10 mouse cellular contexts compared by ENCODE assay signal in genomic region chr16:72737154-72737553, GRCm38 (mm10).
A peak's percentile ranks its signal among the peaks of the same experiment; 100 is the strongest.
DNase-seq lines count a peak whose midpoint lies in the region; ATAC-seq and TF ChIP-seq lines count a peak whose summit lies in the region.
"Had no signal": no experiment of that assay in that cellular context is flagged by ENCODE, and none has a peak within 500 bp of the region (broad histone marks: within the 10 kb centered on the region; RNA-seq: fewer than 3 reads in every experiment).

No protein-coding gene starts in this region.

- H3K9me3 ChIP-seq in hindbrain, embryonic 13.5 days: peaks cover 2% of the 10 kb centered on the region; the same call in 1 of the 2 replicates
- H3K9me3 ChIP-seq in hindbrain, embryonic 12.5 days (replicated peaks): no peaks in the 10 kb centered on the region
- H3K9me3 ChIP-seq in kidney, embryonic 14.5 days (ENCODE audit: control insufficient read depth, low read length): no peaks in the 10 kb centered on the region

- H3K4me3 ChIP-seq in hindbrain, embryonic 13.5 days: no peak overlapping the region
- no peak overlapping the region for H3K4me3 ChIP-seq in hindbrain, embryonic 12.5 days
- H3K4me3 ChIP-seq in embryonic fibroblast, embryonic 13.5 days (ENCODE audit: insufficient read depth, low read length): no peak overlapping the region
- no peak overlapping the region for H3K4me3 ChIP-seq in kidney, embryonic 14.5 days (ENCODE audit: low read length)

- peaks cover 28% of the 10 kb centered on the region for H3K4me1 ChIP-seq in hindbrain, embryonic 13.5 days (replicated peaks)
- H3K4me1 ChIP-seq in hindbrain, embryonic 12.5 days: peaks cover 5% of the 10 kb centered on the region; the same call in 1 of the 2 replicates
- no peaks in the 10 kb centered on the region for H3K4me1 ChIP-seq in embryonic fibroblast, embryonic 13.5 days (ENCODE audit: control insufficient read depth, insufficient read depth, low read length)
- 0 out of 2 replicates have a peak, but pooled peaks cover 7% of the 10 kb centered on the region for H3K4me1 ChIP-seq in kidney, embryonic 14.5 days (ENCODE audit: control insufficient read depth, insufficient read depth, low read length)

- peak; percentile 30 to 56 for DNase-seq in adrenal gland, postnatal 36 days
- DNase-seq in MN1 (ENCODE audit: low spot score) (no peak), adipocyte (ENCODE audit: low spot score) (no peak)
- no peak for DNase-seq in urinary bladder, postnatal 25 days (ENCODE audit: low spot score)
- DNase-seq: right cerebral cortex, adult 18-20 months had no signal

- no peak for TF ChIP-seq POLR2A in embryonic fibroblast, embryonic 13.5 days (IDR thresholded peaks at IDR 0.05; ENCODE audit: low read depth, low read length)

- WGBS in hindbrain, embryonic 13.5 days: 38% methylated on average over 4 of the region's 4 CpGs
- 54% methylated on average over 4 of the region's 4 CpGs for WGBS in hindbrain, embryonic 12.5 days
- 20% methylated on average over 4 of the region's 4 CpGs for WGBS in kidney, embryonic 14.5 days

- TF ChIP-seq CTCF in embryonic fibroblast, embryonic 13.5 days (IDR thresholded peaks at IDR 0.05; ENCODE audit: borderline replicate concordance, insufficient read depth, low read length): no peak

- no peak overlapping the region for H3K4me2 ChIP-seq in hindbrain, embryonic 13.5 days
- no peak overlapping the region for H3K4me2 ChIP-seq in hindbrain, embryonic 12.5 days (replicated peaks)
- H3K4me2 ChIP-seq in kidney, embryonic 14.5 days (replicated peaks; ENCODE audit: low read depth, low read length): no peak overlapping the region
- H3K4me2 ChIP-seq: midbrain, embryonic 11.5 days had no signal

- no peak overlapping the region for H3K9ac ChIP-seq in hindbrain, embryonic 13.5 days
- no peak overlapping the region for H3K9ac ChIP-seq in hindbrain, embryonic 12.5 days
- no peak overlapping the region for H3K9ac ChIP-seq in kidney, embryonic 14.5 days (ENCODE audit: low read depth, low read length)

- no peak for ATAC-seq in hindbrain, embryonic 13.5 days (ENCODE audit: low FRiP score)
- no peak for ATAC-seq in hindbrain, embryonic 12.5 days (ENCODE audit: low FRiP score)
- ATAC-seq in kidney, embryonic 14.5 days (ENCODE audit: low FRiP score, low TSS enrichment): peak; percentile 83

- peaks cover 3% of the 10 kb centered on the region for H3K36me3 ChIP-seq in hindbrain, embryonic 13.5 days
- peaks cover 7% of the 10 kb centered on the region for H3K36me3 ChIP-seq in hindbrain, embryonic 12.5 days
- H3K36me3 ChIP-seq in kidney, embryonic 14.5 days (ENCODE audit: control insufficient read depth, insufficient read depth, low read length): peaks cover 2% of the 10 kb centered on the region

- H3K27ac ChIP-seq in hindbrain, embryonic 13.5 days: peak overlapping the region; percentile 44; the same call in 1 of the 2 replicates
- no peak overlapping the region for H3K27ac ChIP-seq in hindbrain, embryonic 12.5 days
- peak overlapping the region; percentile 29; the same call in 1 of the 2 replicates for H3K27ac ChIP-seq in embryonic fibroblast, embryonic 13.5 days (ENCODE audit: insufficient read depth, low read length)
- no peak overlapping the region for H3K27ac ChIP-seq in kidney, embryonic 14.5 days (ENCODE audit: low read depth, low read length)

- no peaks in the 10 kb centered on the region for H3K27me3 ChIP-seq in hindbrain, embryonic 13.5 days
- H3K27me3 ChIP-seq in hindbrain, embryonic 12.5 days: no peaks in the 10 kb centered on the region
- H3K27me3 ChIP-seq in kidney, embryonic 14.5 days (ENCODE audit: control insufficient read depth, insufficient read depth, low read length): no peaks in the 10 kb centered on the region

Comparison
In these comparisons a context has a peak if more than half of its experiments do, and no peak if none do; other contexts are left out.
1. H3K27ac ChIP-seq: peak in hindbrain, embryonic 13.5 days (single experiment) and embryonic fibroblast, embryonic 13.5 days (single experiment); none in hindbrain, embryonic 12.5 days (single experiment) and kidney, embryonic 14.5 days (single experiment).
2. DNase-seq: peak in adrenal gland, postnatal 36 days (2 of 2); none in MN1 (single experiment), adipocyte (single experiment) and urinary bladder, postnatal 25 days (single experiment).